Mouse (Mus musculus): ENCODE data around the gene Gpx1.

The Gpx1 gene

GRCm38 (mm10) chr9:108339886-108340257 lies 1.2 kb downstream of the Gpx1 start:
- DNase-seq (ENCODE audit: low read depth, low spot score), result no peak

- peak; percentile 47 for DNase-seq (ENCODE audit: low read depth, low spot score)
Observed at GRCm38 (mm10) chr9:108340258-108341138, 1.8 kb downstream of the Gpx1 start.

GRCm38 (mm10) chr9:108341139-108341475 lies 2.4 kb downstream of the Gpx1 start:
- no peak for DNase-seq (ENCODE audit: low read depth, low spot score)

- DNase-seq (ENCODE audit: low read depth, low spot score), result no peak
Observed at GRCm38 (mm10) chr9:108341801-108342200, 3.1 kb downstream of the Gpx1 start.

GRCm38 (mm10) chr9:108342301-108342831 lies 3.7 kb downstream of the Gpx1 start:
- DNase-seq (ENCODE audit: low read depth, low spot score), result peak; percentile 49

- no peak for DNase-seq (ENCODE audit: low read depth, low spot score)
Observed at GRCm38 (mm10) chr9:108343331-108343730, 4.6 kb downstream of the Gpx1 start.

- no peak for DNase-seq (ENCODE audit: low read depth, low spot score)
Observed at GRCm38 (mm10) chr9:108343835-108344234, 5.1 kb downstream of the Gpx1 start.

GRCm38 (mm10) chr9:108344471-108344870 lies 5.8 kb downstream of the Gpx1 start:
- DNase-seq (ENCODE audit: low read depth, low spot score), result no peak

- no peak for DNase-seq (ENCODE audit: low read depth, low spot score)
Observed at GRCm38 (mm10) chr9:108347024-108347423, 8.3 kb downstream of the Gpx1 start.

- peak; percentile 91 for DNase-seq (ENCODE audit: low read depth, low spot score)
Observed at GRCm38 (mm10) chr9:108347540-108348289, 9.0 kb downstream of the Gpx1 start, which contains the start of gene Usp4. Usp4 (plus strand) TSS chr9:108347853.

- DNase-seq (ENCODE audit: low read depth, low spot score), result no peak
Observed at GRCm38 (mm10) chr9:108348290-108348680, 9.6 kb downstream of the Gpx1 start.

- DNase-seq (ENCODE audit: low read depth, low spot score), result no peak
Observed at GRCm38 (mm10) chr9:108349727-108350126, 11.0 kb downstream of the Gpx1 start.

- no peak for DNase-seq (ENCODE audit: low read depth, low spot score)
Observed at GRCm38 (mm10) chr9:108378234-108378633, 39.5 kb downstream of the Gpx1 start.

- DNase-seq (ENCODE audit: low read depth, low spot score), result no peak
Observed at GRCm38 (mm10) chr9:108378736-108379135, 40.0 kb downstream of the Gpx1 start.

- no peak for DNase-seq (ENCODE audit: low read depth, low spot score)
Observed at GRCm38 (mm10) chr9:108379294-108379693, 40.6 kb downstream of the Gpx1 start.

GRCm38 (mm10) chr9:108381382-108381781 lies 42.7 kb downstream of the Gpx1 start:
- DNase-seq (ENCODE audit: low read depth, low spot score), result no peak

- DNase-seq (ENCODE audit: low read depth, low spot score), result no peak
Observed at GRCm38 (mm10) chr9:108385006-108385405, 46.3 kb downstream of the Gpx1 start.

GRCm38 (mm10) chr9:108386816-108387215 lies 48.1 kb downstream of the Gpx1 start:
- peak; percentile 76 for DNase-seq (ENCODE audit: low read depth, low spot score)

GRCm38 (mm10) chr9:108388601-108389000 lies 49.9 kb downstream of the Gpx1 start:
- DNase-seq (ENCODE audit: low read depth, low spot score), result no peak

GRCm38 (mm10) chr9:108389220-108389619 lies 50.5 kb downstream of the Gpx1 start:
- DNase-seq (ENCODE audit: low read depth, low spot score), result no peak

All from skeletal muscle tissue, adult 2 months (tissue).